Mouse (Mus musculus): ENCODE results near the gene Phxr2. TPM values are rescaled to one million over a fixed set of nuclear protein-coding genes. Genes with fewer than 3 reads are reported as not detected.
"Not testable (repeated sequence)": the region's sequence is repeated elsewhere in the genome, so short reads cannot be mapped to it uniquely, and the experiment has no call there.

Phxr2 gene
- total RNA-seq (2022) = not detected

GRCm38 (mm10) chr10:99126225-99126624 is at the start of gene Phxr2:
Gene Phxr2, minus strand, starts transcription at chr10:99126325.
- no peak for DNase-seq (ENCODE audit: low spot score in 2 of 2)

GRCm38 (mm10) chr10:99172906-99173507 is 46.9 kb upstream of the Phxr2 start:
- no peak for DNase-seq (ENCODE audit: low spot score in 2 of 2)

DNA sequence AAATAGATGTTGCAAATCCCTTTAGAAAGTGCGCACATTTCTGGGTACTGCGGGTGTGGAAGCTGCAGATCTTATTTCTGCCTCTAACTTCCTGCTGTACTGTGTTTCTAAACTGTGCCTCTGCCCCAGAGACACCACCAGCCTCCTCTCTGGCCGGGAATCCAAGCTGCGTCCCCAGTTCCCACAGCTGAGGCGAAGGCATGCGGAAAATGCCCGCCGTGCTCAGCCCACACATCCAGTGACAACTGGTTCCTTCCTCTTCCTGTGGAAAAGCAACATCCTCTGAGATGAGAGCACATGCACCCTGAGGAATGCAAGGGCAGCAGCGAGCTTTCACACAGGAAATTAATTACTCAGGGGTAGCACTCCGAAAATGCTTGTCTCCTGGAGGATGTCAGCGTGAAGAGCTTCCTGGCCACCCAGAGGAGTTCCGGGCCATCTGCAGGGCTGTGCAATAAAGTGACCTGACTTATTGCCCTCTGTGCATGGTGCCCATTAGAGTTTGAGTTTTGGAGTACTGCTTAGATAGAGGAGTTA is 45.9 kb upstream of the Phxr2 start:
- DNase-seq (ENCODE audit: low spot score in 2 of 2) = no peak

DNA sequence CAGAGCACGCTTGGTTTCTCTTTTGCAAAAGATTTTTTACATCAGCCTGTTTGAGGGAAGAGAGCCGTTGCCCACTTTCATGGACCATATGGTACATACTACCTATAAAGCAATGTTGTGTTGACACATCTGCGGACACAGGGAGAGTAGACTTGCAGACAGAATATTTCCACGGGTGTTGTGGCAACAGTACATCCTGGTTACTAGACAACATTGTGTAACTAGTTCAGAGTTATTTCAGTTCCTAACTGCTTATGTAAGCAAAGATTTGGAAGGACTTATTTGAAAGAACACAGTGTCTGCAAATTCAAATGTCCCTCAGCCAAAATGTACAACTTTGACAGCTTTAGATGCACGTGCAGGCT is 43.6 kb upstream of the Phxr2 start:
- DNase-seq (ENCODE audit: low spot score in 2 of 2) = no peak

- DNase-seq (ENCODE audit: low spot score in 2 of 2) = no peak
Measured at GRCm38 (mm10) chr10:99168840-99169764, 43.0 kb upstream of the Phxr2 start.

DNA sequence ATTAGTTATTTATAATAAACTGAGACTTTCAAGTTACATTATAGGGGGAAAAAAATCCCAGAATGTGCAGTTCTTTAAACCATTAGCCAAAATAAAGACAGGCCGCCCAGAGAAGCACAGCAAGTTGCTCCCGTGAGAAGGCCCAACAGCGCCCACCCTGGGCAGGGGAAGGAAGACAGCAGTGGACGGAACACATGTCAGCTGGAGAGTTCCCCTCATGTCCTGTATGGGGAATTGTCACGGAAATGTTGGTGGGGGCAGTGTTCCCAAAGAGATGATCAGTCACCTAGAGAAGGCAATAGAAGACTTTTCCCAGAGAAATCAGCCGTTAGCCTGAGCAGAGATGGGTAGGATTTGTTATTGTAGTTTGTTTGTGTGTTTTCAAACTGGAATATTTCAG is 42.3 kb upstream of the Phxr2 start:
- no peak for DNase-seq (ENCODE audit: low spot score in 2 of 2)

DNA sequence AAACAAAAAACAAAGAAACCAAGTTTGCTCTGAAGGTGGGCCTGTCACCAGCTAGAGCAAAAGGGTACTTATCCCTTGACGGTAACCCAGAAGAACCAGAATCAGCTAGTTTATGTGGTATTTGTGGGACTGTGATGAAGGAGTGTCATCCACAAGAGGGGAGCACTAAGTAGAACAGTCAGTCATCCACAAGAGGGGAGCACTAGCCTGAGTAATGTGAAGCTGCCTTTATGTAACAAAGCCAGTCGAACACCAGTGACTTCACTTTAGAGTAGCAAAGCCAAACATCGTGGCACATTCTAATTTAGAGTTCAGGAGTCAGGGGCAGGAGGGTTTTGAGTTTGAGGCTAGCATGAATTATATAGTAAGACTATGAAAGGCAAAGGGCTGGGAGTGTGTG is 40.3 kb upstream of the Phxr2 start:
- DNase-seq (ENCODE audit: low spot score in 2 of 2) = no peak

GRCm38 (mm10) chr10:99165751-99166282 is 39.7 kb upstream of the Phxr2 start:
- no peak for DNase-seq (ENCODE audit: low spot score in 2 of 2)

DNA sequence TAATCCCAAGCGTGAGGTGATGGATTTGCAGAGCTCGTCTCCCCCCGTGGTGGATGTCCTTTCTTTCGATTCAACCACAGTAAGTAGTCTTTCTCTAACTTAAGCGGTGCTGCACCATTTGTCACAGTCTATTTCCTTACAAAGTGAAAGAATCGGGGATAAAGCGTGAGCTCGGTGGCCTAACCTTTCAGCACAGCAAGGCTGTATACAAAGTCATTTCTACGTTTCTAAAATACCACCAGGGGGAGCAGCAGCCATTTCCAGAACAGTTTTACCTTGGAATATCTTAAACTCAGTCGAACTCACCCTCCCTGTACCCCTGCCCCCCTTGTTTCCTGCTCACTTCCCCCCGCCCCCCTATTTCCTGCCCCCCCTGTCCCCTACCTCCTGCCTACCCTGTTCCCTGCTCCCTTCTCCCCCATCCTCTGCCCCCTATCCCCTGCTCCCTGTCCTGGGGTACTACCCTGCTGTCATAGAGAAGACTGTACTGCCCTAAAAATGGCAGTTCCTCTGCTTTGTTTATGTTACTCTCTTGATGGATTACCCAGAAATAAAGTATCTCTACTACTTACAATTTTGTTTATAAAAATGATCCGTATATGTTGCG is 38.8 kb upstream of the Phxr2 start:
- no peak for DNase-seq (ENCODE audit: low spot score in 2 of 2)

- no peak for DNase-seq (ENCODE audit: low spot score in 2 of 2)
Measured at GRCm38 (mm10) chr10:99163002-99163401, 36.9 kb upstream of the Phxr2 start.

- no peak for DNase-seq (ENCODE audit: low spot score in 2 of 2)
Measured at GRCm38 (mm10) chr10:99161987-99162582, 36.0 kb upstream of the Phxr2 start.

- DNase-seq (ENCODE audit: low spot score in 2 of 2) = not testable (repeated sequence)
Measured at GRCm38 (mm10) chr10:99157697-99158096, 31.6 kb upstream of the Phxr2 start.

DNA sequence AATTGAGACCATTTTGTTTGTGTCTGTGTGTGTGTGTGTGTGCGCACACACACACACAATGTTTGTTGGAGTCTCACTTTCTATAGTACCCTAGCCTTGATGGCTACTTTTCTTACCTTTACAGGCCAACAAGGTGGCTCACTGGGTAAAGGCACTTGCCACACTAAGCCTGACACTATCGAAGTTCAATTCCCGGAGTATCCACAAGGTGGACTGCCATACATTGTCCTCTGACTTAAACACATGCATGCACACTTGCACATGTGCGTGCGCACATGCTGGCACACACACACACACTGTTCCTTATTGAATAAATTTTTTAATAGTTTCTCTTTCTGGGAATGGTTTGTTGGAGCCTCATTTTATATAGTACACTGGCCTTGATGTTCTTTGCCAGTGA is 30.7 kb upstream of the Phxr2 start:
- no peak for DNase-seq (ENCODE audit: low spot score in 2 of 2)

DNA sequence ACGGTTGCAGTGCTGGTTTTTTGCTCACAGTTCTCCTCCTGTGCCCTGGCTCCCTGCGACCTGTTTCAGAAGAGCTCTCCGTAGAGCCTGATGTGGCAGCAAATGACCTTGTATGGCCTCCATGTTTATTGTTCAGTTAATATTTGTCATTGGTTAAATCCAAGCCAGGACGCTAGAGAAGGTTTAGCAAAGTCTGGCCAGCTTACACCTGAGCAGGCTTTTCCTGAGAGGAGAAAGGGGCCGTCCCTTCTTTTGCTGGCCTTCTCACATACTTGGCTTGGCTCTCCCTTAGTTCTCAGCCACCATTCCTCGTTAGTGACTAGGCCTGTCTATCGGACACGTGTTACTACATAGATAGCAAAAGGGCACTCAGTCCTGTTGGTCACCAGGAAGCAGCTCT is 28.5 kb upstream of the Phxr2 start:
- no peak for DNase-seq (ENCODE audit: low spot score in 2 of 2)

GRCm38 (mm10) chr10:99152063-99152462 is 25.9 kb upstream of the Phxr2 start:
- DNase-seq (ENCODE audit: low spot score in 2 of 2) = no peak

DNA sequence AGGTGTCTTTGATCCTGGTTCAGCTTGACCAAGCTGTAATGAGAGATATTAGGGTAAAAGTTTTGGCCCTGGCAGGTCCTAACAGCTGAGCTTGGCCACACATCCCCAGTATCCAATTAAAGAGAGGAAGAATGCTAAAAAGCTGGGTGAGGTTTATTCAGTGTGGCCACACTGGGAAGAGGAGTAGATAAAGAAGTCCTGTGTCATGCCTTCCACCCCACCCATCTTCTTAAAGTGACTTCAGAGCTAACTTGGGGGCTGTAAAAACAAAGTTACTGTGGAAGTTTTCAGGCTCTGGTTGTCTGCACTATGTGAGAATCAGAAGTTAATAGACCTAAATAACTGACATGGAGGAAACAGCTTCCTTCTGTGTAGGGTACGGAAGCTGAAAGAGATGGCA is 25.5 kb upstream of the Phxr2 start:
- DNase-seq (ENCODE audit: low spot score in 2 of 2) = no peak

DNA sequence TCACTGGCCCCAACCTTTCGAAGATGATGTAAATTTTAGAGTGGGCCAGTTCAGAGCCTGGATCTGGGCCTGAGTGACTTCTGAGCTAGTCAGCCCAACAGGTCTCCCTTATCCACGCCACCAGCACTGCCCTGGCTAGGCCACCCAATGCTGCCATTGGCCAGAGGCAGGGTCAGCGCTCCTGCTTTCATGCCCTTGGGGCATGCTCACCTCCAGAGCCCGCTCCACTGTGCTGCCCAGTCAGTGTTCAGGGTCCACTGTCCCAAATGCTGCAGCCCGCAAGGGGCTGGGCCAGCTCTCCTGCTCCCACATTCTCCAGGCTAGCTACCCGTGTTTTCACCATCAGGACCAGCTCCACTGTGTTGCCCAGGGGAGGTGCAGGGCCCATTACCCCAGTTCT is 23.9 kb upstream of the Phxr2 start:
- DNase-seq (ENCODE audit: low spot score in 2 of 2) = no peak

- DNase-seq (ENCODE audit: low spot score in 2 of 2) = no peak
Measured at GRCm38 (mm10) chr10:99146596-99146995, 20.5 kb upstream of the Phxr2 start.

DNA sequence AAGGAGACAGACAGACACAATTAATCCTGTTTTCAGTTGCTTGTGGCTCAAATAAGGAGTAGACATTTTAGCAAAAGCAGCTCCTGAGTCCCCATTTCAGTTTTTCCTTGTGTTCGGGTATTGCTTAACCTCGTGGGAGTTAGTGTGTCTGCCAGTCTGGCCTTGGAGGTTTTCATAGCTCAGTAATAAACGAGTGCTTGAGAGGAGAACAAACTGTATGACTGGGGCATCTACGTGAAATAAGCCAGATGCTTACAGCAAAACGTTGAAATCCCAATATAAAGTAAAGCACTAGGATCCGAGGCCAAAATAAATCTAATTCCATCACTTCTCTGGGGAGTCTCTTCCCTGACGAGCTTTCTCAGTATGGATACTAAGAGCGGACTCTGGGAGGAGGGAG is 19.5 kb upstream of the Phxr2 start:
- no peak for DNase-seq (ENCODE audit: low spot score in 2 of 2)

DNA sequence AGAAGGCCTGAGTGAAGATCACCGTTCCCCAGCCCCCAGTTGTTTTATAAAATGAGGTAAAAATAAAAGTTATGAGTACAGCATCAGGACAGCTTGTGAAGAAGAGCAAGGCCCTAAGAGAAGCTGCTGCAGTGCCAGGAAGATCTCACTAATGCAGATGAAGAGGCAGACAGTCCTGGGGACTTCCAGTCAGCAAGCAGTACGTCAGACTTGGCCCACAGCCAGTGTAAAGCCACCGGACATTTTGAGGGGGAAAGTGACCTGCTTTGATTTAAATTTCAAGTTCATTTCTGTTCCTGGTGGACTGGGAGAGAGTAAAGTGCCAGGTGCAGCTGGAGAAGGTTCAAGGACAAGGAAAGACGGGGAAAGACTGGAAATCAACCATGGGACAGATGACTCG is 10.2 kb upstream of the Phxr2 start:
- no peak for DNase-seq (ENCODE audit: low spot score in 2 of 2)

GRCm38 (mm10) chr10:99133321-99133875 is 7.3 kb upstream of the Phxr2 start:
- no peak for DNase-seq (ENCODE audit: low spot score in 2 of 2)
